8 mouse cellular contexts compared by ENCODE assay signal in genomic region chr19:6384128-6384527, GRCm38 (mm10). TPM values are rescaled to one million over a fixed set of nuclear protein-coding genes. Genes with fewer than 3 reads are reported as not detected.
DNase-seq lines count a peak whose midpoint lies in the region; ATAC-seq and TF ChIP-seq lines count a peak whose summit lies in the region.

Pygm (plus strand) TSS chr19:6384399.

- no peak within 1 kb of the TSS for H3K4me3 ChIP-seq in cerebellum, adult 2 months (replicated peaks; ENCODE audit: insufficient read depth, low read depth, low read length)
- no peak within 1 kb of the TSS for H3K4me3 ChIP-seq in intestine, embryonic 16.5 days (ENCODE audit: low read length)
- no peak within 1 kb of the TSS for H3K4me3 ChIP-seq in midbrain, embryonic 13.5 days (replicated peaks)
- no peak within 1 kb of the TSS for H3K4me3 ChIP-seq in testis, adult 2 months (ENCODE audit: control insufficient read depth, low read depth, low read length)

- H3K4me1 ChIP-seq in cerebellum, adult 2 months (ENCODE audit: control insufficient read depth, insufficient read depth, low read length): peaks cover 62% of the 10 kb centered on the region
- H3K4me1 ChIP-seq in intestine, embryonic 16.5 days (ENCODE audit: control insufficient read depth, insufficient read depth, low read length): peaks cover 25% of the 10 kb centered on the region
- peaks cover 18% of the 10 kb centered on the region for H3K4me1 ChIP-seq in midbrain, embryonic 13.5 days (replicated peaks)
- H3K4me1 ChIP-seq in testis, adult 2 months (ENCODE audit: control insufficient read depth, insufficient read depth, low read length): no peaks in the 10 kb centered on the region

- no peaks in the 10 kb centered on the region for H3K27me3 ChIP-seq in cerebellum, adult 2 months (ENCODE audit: control insufficient read depth, insufficient read depth, low read length)
- H3K27me3 ChIP-seq in intestine, embryonic 16.5 days (replicated peaks; ENCODE audit: control insufficient read depth, insufficient read depth, low read length): no peaks in the 10 kb centered on the region
- H3K27me3 ChIP-seq in midbrain, embryonic 13.5 days: peaks cover 4% of the 10 kb centered on the region; the same call in 1 of the 2 replicates
- no peaks in the 10 kb centered on the region for H3K27me3 ChIP-seq in testis, adult 2 months (ENCODE audit: control insufficient read depth, insufficient read depth, low read length)

- TF ChIP-seq CTCF in cerebellum, adult 2 months (IDR thresholded peaks at IDR 0.05; ENCODE audit: borderline replicate concordance, insufficient read depth, low read depth, low read length): no peak
- TF ChIP-seq CTCF in testis, adult 2 months (IDR thresholded peaks at IDR 0.05; ENCODE audit: control insufficient read depth, insufficient read depth, insufficient replicate concordance, low read depth, low read length): no peak

- ATAC-seq in cerebellum, adult (ENCODE audit: insufficient number of reproducible peaks, low FRiP score, low TSS enrichment): no peak
- ATAC-seq in intestine, embryonic 16.5 days: peak; percentile 43; the same call in 1 of the 2 replicates
- peak; percentile 25; the same call in 1 of the 2 replicates for ATAC-seq in midbrain, embryonic 13.5 days

- intact Hi-C loops in left cerebral cortex, postnatal 10 days (cut with DNase I): no loop called here

- peak within 1 kb of the TSS; percentile 23 for H3K27ac ChIP-seq in cerebellum, adult 2 months (ENCODE audit: insufficient read depth, low read length)
- H3K27ac ChIP-seq in intestine, embryonic 16.5 days (ENCODE audit: low read length): peak within 1 kb of the TSS; percentile 49; the same call in 1 of the 2 replicates
- H3K27ac ChIP-seq in midbrain, embryonic 13.5 days: 0 out of 2 replicates have a peak within 1 kb of the TSS, but pooled peaks have one; percentile 9
- H3K27ac ChIP-seq in testis, adult 2 months (ENCODE audit: control insufficient read depth, insufficient read depth, low read depth, low read length): no peak within 1 kb of the TSS

- no peak for TF ChIP-seq POLR2A in cerebellum, adult 2 months (IDR thresholded peaks at IDR 0.05; ENCODE audit: borderline replicate concordance, insufficient read depth, low read length)
- TF ChIP-seq POLR2A in testis, adult 2 months (IDR thresholded peaks at IDR 0.05; ENCODE audit: control insufficient read depth, low read depth, low read length): peak; percentile 46; the same call in 1 of the 2 replicates

- no peak within 1 kb of the TSS for H3K4me2 ChIP-seq in intestine, embryonic 16.5 days (ENCODE audit: low read depth, low read length)
- no peak within 1 kb of the TSS for H3K4me2 ChIP-seq in midbrain, embryonic 13.5 days (replicated peaks)

- H3K36me3 ChIP-seq in intestine, embryonic 16.5 days (ENCODE audit: control insufficient read depth, insufficient read depth, low read length): no peaks in the 10 kb centered on the region
- H3K36me3 ChIP-seq in midbrain, embryonic 13.5 days: peaks cover 8% of the 10 kb centered on the region; the same call in 1 of the 2 replicates
- no peaks in the 10 kb centered on the region for H3K36me3 ChIP-seq in testis, adult 2 months (ENCODE audit: control insufficient read depth, insufficient read depth, low read length)

- no peaks in the 10 kb centered on the region for H3K9me3 ChIP-seq in intestine, embryonic 16.5 days (ENCODE audit: control insufficient read depth, low read length)
- H3K9me3 ChIP-seq in midbrain, embryonic 13.5 days: no peaks in the 10 kb centered on the region

- 0 out of 2 replicates have a peak within 1 kb of the TSS, but pooled peaks have one; percentile 29 for H3K9ac ChIP-seq in intestine, embryonic 16.5 days (ENCODE audit: low read depth, low read length)
- 0 out of 2 replicates have a peak within 1 kb of the TSS, but pooled peaks have one; percentile 32 for H3K9ac ChIP-seq in midbrain, embryonic 13.5 days (replicated peaks)

- DNase-seq in cerebellum, adult 2 months: peak; percentile 49 to 55
- DNase-seq in brain, adult 2 months (ENCODE audit: low read depth, low spot score): peak; percentile 73
- peak; percentile 99 for DNase-seq in heart, adult 11 months
- peak; percentile 31 to 87 for DNase-seq in left cerebral cortex, postnatal 10 days (ENCODE audit: extremely low spot score in 1 of 2, low spot score in 2 of 2)

- WGBS in cerebellum, adult 2 months: 26% methylated on average over 7 of the region's 7 CpGs
- WGBS in intestine, embryonic 16.5 days: 20% methylated on average over 7 of the region's 7 CpGs
- WGBS in midbrain, embryonic 13.5 days: 11% methylated on average over 7 of the region's 7 CpGs

RNA-seq across cellular contexts. Expression of gene Pygm, which starts in this region (rescaled TPM):
- 90.1 and 101 TPM in 2 replicates for polyA plus RNA-seq in cerebellum, adult 2 months (2012; rRNA removed)
- polyA plus RNA-seq in intestine, embryonic 16.5 days (2015; fragmentation: Nextera tagmentation; extraction: Ambion mirVana): 6.0 and 6.8 TPM in 2 replicates
- total RNA-seq in left cerebral cortex, postnatal 10 days (2021): 10 to 100 TPM; 17.0 to 17.1 TPM
- 1.9 and 2.2 TPM in 2 replicates for polyA plus RNA-seq in midbrain, embryonic 13.5 days (2015; fragmentation: Nextera tagmentation; extraction: Ambion mirVana)
- 6.9 and 7.6 TPM in 2 replicates for polyA plus RNA-seq in testis, adult 2 months (2012; rRNA removed)

Comparison
In these comparisons a context has a peak if more than half of its experiments do, and no peak if none do; other contexts are left out.
1. RNA of gene Pygm (polyA plus RNA-seq): 90.1 to 101 TPM in cerebellum, adult 2 months; 6.9 to 7.6 TPM in testis, adult 2 months, 6.0 to 6.8 TPM in intestine, embryonic 16.5 days and 1.9 to 2.2 TPM in midbrain, embryonic 13.5 days; every median in the first group is over 10 times any median in the second.
2. Peak in every context shown above with its lines, with median percentiles within 50 percentile points of each other: DNase-seq.